Mouse (Mus musculus): ENCODE measurements around the gene Mrps17. TPM values are rescaled to one million over a fixed set of nuclear protein-coding genes. Genes with fewer than 3 reads are reported as not detected.

Mrps17 gene
- total RNA-seq, 2 experiments from 2014 or later, result 75.9 to 90.0 TPM

DNA sequence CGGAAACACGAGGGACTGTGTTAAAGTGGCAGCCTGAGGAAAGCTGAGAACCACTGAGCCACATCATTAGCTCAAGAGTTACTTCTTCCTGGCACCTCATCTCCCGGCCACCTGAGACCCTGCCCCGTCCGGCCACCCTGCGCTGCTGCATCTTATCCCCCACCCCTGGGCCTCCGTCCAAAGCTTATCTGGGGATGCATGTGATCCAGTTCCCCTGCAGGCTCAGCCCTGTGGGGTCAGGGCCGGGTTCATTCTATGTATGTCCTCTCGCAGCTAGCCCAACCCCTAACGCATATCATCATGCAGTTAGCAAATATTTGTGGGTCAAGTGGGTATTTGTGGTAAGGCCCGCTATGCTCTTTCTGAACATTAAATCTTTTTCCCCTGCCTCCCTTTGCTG, 14.0 kb downstream of the Mrps17 start:
- peak in 1 of 2 experiments; percentile 37 for DNase-seq (ENCODE audit: extremely low spot score in 1 of 2, low spot score in 2 of 2)
- intact Hi-C loops (cut with DNase I), result loop anchor here (5.0 to 10.0 kb wide), 2 partner anchors 117 to 664 kb away; no protein-coding TSS in a partner anchor

DNA sequence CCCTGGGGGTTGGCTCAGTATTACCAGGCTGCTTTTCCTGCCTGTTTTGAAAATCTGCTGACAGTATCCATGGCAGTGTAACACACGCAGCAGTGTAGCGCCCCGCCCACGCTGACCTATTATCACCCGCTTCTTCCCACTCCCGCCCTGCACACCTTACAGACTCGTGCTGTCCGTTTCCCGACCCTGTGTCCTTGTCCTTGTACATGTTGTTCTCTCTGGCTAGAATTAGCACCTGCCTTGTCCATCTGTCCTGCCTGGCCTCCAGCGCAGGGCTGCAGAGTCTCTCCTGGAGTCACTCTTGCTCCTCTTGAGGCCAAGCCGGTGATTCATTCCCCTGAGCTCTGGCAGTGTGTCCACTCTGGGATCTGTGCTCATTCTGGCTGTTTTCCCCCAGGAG, 15.0 kb downstream of the Mrps17 start:
- peak in 1 of 2 experiments; percentile 39 for DNase-seq (ENCODE audit: extremely low spot score in 1 of 2, low spot score in 2 of 2)

DNA sequence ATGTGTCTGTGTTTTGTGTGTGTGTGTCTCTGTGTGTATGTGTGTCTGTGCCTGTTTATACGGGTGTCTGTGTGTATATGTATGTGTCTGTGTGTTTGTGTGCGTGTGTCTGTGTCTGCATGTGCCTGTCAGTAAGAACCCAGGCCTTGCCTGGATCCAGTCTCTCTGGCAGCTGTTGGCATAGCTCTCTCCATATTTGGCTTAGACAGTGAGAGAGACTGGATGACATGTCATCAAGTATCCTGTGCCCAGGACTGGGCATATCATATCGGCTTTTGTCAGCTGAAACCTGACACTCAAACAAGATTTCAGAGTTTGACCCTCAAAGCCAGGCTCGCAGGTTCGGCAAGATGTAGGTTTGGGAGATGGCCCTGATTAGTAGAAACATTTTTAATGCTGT, 15.7 kb downstream of the Mrps17 start:
- intact Hi-C loops (cut with DNase I), result no loop called here
- no peak for DNase-seq (ENCODE audit: extremely low spot score in 1 of 2, low spot score in 2 of 2)

More for the DNA sequence above, 15.0 kb downstream of the Mrps17 start:
- intact Hi-C loops (cut with DNase I), result no loop called here

DNA sequence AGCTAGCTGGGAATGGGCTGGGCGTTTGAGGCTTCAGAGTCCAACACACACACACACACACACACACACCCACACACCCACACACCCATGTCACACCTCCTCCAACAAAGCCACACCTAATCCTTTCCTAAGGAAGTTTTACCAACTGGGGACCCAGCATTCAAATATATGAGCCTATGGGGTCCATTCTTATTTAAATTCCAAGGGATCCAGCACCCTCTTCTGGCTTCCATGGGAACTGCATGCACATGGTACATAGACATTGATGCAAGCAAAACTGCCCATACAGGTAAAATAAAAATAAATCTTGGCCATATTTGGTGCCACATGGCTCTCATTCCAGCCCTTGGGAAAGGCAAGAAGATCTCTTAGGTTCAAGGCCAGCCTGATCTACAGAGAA, 25.7 kb downstream of the Mrps17 start:
- peak in 1 of 2 experiments; percentile 34 for DNase-seq (ENCODE audit: extremely low spot score in 1 of 2, low spot score in 2 of 2)
- intact Hi-C loops (cut with DNase I), result no loop called here

DNA sequence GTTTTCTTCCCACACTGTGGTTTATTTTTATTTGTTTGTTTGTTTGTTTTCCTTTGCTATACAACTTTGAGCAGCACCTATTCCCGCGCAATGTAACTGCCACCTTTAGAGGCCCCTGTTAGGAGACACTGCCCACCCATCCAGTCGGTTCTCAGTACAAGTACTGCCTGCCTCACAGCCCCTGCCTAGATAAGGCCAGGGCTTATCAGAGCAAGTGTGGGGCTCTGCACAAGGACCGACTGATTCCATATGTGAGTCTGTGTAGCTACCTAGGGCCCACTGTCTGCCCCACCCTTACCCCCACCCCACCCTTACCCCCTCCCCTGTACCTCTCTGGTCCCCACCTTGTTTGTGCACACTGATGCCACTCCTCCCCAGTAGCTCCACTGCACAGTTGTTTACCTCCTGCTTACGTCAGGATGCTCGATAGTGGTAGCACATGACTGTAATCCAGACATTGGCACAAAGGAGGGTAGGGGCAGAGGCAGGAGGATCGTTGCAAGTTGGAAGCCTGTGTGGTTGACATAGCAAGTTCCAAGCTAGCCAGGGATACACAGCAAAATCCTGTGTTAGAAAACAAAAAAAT, 27.7 kb downstream of the Mrps17 start:
- intact Hi-C loops (cut with DNase I), result no loop called here
- DNase-seq (ENCODE audit: extremely low spot score in 1 of 2, low spot score in 2 of 2), result no peak

DNA sequence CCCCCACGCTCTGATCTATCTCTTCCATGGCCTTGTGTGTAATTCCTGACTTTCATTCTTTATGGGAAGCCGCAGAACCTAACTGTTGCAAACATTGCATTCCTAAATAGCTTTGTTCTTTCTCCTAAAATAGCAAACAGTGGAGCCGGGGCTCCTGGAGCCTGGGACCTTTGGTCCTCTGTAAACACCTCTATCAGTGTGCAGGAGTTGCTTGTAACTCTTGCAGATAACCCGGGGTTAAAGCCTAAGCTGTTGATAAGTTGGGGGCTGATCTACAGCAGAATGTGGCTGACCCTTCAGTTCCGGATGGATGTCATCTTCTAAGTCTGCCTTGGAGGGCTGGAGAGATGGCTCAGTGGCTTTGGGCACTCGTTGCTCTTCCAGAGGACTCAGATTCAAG, 28.8 kb downstream of the Mrps17 start:
- DNase-seq (ENCODE audit: extremely low spot score in 1 of 2, low spot score in 2 of 2), result no peak
- intact Hi-C loops (cut with DNase I), result no loop called here

DNA sequence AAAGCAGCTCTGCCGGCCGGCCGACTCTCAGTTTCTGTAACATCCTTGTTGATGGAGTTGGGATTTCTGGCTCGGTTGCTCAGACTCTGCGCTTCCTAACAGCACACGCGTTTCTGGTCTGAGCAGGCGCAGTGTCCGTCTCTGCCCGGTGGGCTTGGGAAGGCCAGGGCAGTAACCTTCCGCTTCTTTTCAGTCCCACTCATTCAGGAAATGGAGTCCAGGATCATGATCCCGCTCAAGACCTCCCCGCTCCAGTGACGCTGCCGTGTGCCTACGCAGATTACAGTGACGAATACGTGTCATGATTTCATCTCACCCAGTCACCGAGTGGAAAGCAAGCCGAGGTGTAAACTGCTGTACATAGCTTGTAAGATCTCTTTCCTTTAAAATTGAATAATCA, 41.6 kb downstream of the Mrps17 start:
- intact Hi-C loops (cut with DNase I), result no loop called here
- DNase-seq (ENCODE audit: extremely low spot score in 1 of 2, low spot score in 2 of 2), result no peak

DNA sequence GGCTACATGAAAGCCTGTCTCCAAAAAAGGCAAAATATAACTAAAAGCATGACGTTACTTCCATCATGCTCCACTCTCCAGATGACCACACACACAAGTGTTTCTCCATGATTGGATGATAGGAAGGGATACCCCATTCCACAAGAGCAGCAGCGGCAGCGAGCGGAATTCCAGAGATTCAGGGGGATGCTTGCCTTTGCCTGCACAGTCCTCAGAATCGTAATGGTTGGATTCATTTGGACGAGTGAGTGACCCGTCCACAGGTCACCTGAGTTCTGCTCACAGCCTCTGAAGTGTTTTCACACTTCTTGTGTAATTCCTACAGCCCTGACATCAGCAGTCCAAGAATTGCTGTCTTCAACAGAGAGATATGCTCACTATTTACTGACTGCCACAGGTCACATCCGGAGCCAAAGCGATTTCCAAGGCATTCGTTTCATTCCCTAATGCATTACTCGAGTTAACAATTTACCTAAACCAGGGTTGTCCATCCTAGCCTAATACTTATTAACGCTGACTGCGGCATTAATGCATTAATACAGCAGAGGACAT, 44.7 kb downstream of the Mrps17 start:
- DNase-seq (ENCODE audit: extremely low spot score in 1 of 2, low spot score in 2 of 2), result no peak
- intact Hi-C loops (cut with DNase I), result no loop called here

DNA sequence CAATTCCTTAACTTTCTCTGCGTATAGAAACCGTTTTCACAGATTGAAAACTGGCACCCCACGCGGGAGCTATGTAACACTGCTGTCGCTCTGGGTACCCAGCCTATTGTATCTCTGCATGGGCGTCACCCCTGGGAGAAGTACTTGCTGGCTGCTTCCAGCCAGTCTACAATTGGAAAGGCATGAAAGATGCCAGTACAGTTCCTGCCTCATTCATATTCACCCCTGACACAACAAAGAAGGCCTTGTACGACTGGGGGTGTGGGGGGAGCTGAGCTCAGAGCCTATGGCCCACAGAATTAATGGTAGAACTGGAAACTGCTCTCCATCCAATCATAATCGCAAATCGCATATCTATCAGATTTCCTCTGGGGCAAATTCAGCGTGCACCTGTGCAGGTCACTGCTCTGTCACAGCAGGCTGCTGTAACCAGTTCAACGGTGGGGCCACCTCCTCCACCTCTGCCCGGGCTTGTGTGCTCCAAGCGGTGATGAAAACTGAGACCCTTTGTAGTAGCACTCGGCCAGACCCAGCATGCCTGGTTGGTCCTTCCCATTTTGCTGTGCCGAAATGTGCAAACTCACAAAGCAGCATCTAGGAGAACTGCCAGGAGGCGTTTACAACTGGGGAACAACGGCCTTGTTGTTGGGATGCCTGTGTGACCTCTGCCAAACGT, 46.7 kb downstream of the Mrps17 start:
- DNase-seq (ENCODE audit: extremely low spot score in 1 of 2, low spot score in 2 of 2), result peak; percentile 50 to 67
- intact Hi-C loops (cut with DNase I), result no loop called here

DNA sequence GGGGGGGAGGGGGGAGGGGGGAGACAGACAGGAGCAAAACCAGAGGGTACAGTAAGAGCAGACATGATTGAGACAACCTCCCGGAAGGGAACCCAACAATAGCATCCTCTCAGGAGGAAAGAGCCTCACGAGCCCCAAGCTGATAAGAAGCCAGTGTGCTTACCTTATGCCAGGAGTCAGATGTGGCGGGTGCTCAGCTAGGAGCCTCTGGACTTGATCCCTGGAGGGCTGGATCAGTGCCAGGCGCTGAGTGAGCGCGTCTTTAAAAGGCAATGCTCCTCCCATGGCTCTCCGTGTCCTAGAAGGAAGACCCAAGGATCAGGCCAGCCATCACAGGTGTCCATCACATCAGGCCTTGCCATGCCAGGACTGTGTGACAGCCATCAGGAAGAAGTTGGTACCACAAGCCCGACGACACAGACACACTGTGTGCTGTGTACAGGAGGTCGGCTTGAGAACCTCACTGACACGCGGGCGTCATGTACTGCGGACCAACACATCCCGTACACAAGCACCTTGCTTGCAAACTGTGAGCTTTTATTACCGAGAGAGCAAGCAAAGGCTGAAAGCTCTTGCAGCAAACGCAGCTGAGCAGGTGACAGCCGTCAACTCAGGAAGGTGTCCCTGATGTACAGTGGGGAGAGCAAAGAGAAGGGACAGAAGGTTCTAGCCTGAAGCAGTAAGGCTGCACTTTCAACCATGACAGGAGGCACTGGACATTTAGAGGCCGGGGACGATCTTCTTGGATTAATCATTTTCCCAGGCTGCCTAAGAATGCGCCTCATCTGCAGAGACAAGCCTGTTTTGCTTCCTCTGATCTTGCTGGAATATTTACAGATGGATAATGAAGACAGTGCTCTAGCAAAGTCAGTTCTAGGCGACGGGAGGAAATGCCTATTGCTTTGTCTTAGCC, 55.4 kb downstream of the Mrps17 start:
- intact Hi-C loops (cut with DNase I), result no loop called here
- no peak for DNase-seq (ENCODE audit: extremely low spot score in 1 of 2, low spot score in 2 of 2)

Other genes starting within 250 kb of the Mrps17 start
- gene Sfswap, start 214.3 kb upstream of the Mrps17 start, total RNA-seq (2021), result 100 to 1,000 TPM; 125 to 134 TPM
- 10 to 100 TPM; 62.2 to 62.9 TPM for gene Mmp17, start 131.3 kb upstream of the Mrps17 start, total RNA-seq (2021)
- 1 to 10 TPM; 8.0 to 8.1 TPM for gene Zfp11, start 45.4 kb upstream of the Mrps17 start, total RNA-seq (2021)
- gene Sept14, start 7.0 kb upstream of the Mrps17 start, total RNA-seq (2021), result not detected
- 10 to 100 TPM; 75.6 to 77.0 TPM for gene Nipsnap2, start 9.6 kb downstream of the Mrps17 start, total RNA-seq (2021)
- 10 to 100 TPM; 21.9 to 23.6 TPM for gene Psph, start 72.0 kb downstream of the Mrps17 start, total RNA-seq (2021)
- 10 to 100 TPM; 20.2 to 20.5 TPM for gene Sumf2, start 131.5 kb downstream of the Mrps17 start, total RNA-seq (2021)
- 100 to 1,000 TPM; 426 to 432 TPM for gene Chchd2, start 172.0 kb downstream of the Mrps17 start, total RNA-seq (2021)
- gene Zbed5, start 180.2 kb downstream of the Mrps17 start, total RNA-seq (2021), result 1 to 10 TPM; 3.8 to 5.8 TPM
- gene Phkg1, start 183.1 kb downstream of the Mrps17 start, total RNA-seq (2021), result 1 to 10 TPM; 7.8 to 8.7 TPM
- 1 to 10 TPM; 1.6 to 2.3 TPM for gene Nupr1l, start 193.0 kb downstream of the Mrps17 start, total RNA-seq (2021)
- gene Vkorc1l1, start 226.5 kb downstream of the Mrps17 start, total RNA-seq (2021), result 10 to 100 TPM; 49.8 to 58.2 TPM